Mouse (Mus musculus) olfactory bulb, adult 2 months (tissue): ENCODE measurements around the gene Sav1.

ENCODE experiments used
- CTCF ChIP-seq: fragments of 200-500 bp; IDR thresholded peaks from 2 replicates; pipeline ENCODE4 v1.5.1; 2012; ENCODE audit warnings: low read depth, mild to moderate bottlenecking, low read length, moderate library complexity; ENCODE audit not compliant: insufficient read depth
- POLR2A ChIP-seq: fragments of 200-500 bp; IDR thresholded peaks from 2 replicates; pipeline ENCODE4 v1.6.1; 2012; ENCODE audit warnings: mild to moderate bottlenecking, low read depth, low read length, moderate library complexity; ENCODE audit not compliant: insufficient read depth

DNA sequence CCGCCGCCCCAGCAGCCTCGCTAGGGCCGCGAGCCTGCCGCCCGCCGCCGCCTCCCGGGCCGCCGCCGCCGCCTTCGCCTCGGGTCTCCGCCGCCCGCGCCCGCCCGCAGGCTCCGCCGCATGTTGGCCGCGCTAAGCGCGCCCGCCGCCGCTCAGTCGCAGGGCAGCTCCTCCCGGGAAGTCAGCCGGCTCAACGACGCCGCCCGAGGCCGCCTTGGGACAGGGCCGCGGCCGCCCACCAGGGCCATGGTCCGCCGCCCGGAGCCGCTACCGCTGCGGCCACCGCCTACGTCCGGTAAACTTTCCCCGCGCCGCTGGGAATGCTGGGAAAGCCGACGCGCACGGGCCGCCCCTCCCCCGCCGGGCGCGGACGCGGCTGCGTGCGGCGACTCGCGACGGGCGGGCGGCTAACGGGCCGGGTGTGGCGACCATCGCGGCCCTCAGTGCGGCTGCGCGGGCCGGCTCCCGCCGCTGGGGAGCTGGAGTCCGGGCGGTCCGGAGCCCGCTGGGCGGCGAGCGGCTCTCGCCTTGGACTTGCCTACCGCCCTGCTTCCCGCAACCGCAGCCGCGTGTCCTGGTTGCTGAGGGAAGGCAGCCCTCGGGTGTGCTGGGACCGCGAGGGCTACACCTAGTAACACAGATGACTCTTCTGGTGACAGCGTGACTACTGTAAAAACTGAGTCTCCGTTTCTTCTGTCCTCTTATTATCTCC lies at the start of gene Sav1:
- no peak for TF ChIP-seq CTCF
- peak; percentile 92 for TF ChIP-seq POLR2A
